Mouse (Mus musculus) ES-Bruce4 (cell line): ENCODE measurements around the gene Coro2a.

Experiments used
- CTCF ChIP-seq: IDR thresholded peaks from one replicate; pipeline ENCODE4 v1.8.1; 2011; ENCODE audit warnings: low read depth, low read length
- EP300 ChIP-seq: IDR thresholded peaks from 2 replicates; pipeline ENCODE4 v1.6.1; 2011; ENCODE audit warnings: low read depth, low read length; ENCODE audit not compliant: insufficient read depth

DNA sequence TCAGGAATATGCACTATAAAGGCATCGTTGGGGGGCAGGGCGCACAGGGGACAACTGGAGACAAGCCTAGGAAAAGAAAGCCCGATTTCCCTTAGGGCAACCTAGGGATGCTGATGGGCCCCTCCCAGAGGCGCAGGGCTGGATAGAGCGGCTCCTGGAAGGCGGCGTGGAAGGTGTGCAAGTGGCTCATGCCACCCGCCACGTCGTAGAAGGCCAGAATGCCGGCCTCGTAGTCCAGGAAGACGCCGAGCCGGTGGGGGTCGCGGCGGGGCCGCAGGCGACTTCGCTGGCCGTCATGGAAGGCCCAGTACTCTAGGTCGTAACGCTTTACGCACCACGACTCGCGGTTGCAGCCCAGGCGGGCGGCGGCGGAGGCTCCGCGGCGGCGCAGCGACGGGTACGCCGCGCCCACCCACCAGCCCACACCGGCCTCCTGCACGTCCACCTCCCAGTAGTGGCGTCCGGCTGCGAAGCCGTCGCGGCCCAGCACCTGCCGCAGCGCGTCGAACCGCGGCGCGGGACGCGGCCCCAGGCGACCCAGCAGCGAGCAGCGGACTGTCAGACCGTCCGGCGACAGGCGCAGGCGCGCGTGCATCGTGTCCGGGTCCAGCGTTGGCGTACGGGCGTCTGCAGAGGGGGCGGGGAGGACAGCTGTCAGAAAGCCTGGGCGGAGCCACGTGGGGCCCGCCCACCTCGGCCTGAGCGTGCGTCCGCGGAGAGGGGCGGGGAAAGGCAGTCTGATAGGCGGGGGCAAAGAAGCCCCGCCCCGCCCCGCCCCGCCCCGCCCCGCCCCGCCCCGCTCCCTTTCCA is 95.0 kb downstream of the Coro2a start:
- no peak for TF ChIP-seq CTCF
- TF ChIP-seq EP300 = no peak
